Mouse (Mus musculus) c-Kit-positive CD71-negative TER-119-negative erythroid progenitor cells, embryonic 14.5 days (primary cell): ENCODE data around the gene Defb45.

Experiments used
- DNase-seq: peaks from one replicate; pipeline ENCODE4 v3.0.0-alpha.2; 2013; ENCODE audit warnings: low read depth

Gene Defb45

DNA sequence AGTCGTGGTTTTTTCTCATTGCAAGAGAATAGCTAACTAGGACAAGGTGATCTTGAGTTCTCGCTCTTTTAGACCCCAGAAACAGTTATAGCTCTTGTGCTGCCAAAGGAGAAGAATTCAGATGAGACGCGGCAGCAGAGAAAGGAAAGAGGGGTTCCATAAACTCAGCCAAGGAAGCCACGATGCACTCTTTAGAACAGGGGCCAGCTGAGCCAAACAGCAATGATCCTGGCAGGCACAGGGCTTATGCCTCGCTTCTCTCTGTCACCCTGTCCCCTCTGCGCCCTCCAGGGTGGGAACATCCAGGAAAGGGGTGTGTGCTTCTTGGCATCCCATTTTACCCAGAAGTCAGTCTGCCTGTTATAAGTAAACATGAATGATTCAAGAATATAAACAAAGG, at the start of gene Defb45:
TSS of gene Defb45 (minus strand) at position 101 of the 400 bp plus-strand sequence.
- no peak for DNase-seq

- DNase-seq = no peak
These were observed 40.4 kb upstream of the Defb45 start for GRCm38 (mm10) chr2:152639406-152640113.

DNA sequence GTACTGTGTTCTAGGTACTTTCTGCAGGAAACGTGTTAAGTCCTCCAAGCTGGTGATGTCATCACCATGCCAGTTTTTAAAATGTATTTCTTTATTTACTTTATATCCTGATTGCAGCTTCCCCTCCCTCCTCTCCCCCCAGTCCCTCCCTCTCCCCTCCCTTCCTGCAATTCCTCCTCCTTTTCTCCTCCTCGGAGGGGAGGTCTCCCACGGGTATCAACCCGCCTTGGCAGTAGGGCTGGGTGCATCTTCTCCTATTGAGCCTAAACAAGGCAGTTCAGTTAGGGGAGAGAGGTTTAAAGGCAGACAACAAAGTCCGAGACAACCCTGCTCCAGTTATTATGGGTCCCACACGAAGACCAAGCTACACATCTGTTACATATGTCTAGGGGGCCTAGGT, 39.7 kb upstream of the Defb45 start:
- no peak for DNase-seq

GRCm38 (mm10) chr2:152637381-152637780, 38.2 kb upstream of the Defb45 start:
- no peak for DNase-seq

DNA sequence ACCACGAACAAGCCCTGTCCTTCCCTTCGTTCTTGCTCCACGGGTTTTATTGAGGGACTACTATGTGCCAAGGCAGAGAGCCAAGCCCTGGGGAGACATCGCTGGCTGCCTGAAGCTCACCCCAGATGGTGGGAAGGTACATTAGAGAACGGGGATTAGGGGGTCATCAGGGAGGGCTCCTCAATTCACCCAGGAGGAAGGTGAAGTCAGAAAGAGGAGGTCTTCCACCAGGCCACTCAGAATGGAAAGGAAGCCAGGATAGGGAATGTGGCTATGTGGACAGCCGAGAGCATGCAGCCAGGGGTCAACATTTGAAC, 37.8 kb upstream of the Defb45 start:
- DNase-seq = no peak

DNA sequence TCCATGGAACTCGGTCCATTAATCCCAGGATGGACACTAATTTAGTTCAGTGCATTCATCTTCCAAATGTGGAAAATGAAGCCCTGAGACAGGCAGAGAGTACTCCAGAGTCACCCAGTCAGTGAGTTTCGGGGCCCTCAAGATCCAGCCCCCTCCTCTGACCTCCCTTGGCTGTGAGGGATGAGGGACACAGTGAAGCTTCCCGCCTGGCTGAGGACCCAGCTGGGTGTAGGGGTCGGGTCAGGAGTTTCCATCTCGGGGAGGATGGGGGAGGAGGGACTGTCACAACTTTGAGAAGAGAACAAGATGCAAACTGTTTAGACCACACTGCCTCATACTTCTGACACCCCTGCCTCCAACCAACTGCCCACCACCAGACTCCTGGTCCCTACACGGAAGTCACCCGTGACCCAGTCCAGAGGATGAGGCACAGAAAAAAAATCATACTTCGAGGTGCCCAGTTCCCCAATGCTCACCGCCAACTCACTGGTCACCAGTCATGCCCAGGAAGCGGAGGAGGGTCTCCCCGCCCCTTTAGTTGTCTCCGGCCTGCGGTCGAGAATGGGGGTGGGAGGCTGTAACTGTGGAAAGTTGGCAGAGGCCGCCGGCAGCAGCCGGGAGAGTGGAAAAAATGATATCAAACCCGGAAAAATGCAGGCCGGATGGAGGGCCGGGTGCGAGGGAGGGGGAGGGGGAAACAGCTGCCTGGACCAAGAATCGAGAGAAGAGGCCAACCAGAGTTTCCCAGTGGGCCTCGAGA, 37.2 kb upstream of the Defb45 start:
- DNase-seq = no peak

DNA sequence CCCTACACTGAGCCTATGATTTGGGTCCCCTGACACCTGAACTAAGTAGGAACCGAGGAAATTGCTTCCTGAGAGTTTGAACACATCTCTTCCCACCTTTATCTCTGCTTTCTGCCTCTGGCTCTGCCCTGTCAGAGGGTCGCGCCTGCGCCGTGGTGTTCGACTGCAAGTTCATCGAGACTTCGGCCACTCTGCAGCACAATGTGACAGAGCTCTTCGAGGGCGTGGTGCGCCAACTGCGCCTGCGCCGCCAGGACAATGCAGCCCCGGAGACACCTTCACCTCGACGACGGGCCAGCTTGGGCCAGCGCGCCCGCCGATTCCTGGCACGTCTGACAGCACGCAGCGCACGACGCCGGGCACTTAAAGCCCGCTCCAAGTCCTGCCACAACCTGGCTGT, 35.1 kb upstream of the Defb45 start:
- DNase-seq = no peak

DNA sequence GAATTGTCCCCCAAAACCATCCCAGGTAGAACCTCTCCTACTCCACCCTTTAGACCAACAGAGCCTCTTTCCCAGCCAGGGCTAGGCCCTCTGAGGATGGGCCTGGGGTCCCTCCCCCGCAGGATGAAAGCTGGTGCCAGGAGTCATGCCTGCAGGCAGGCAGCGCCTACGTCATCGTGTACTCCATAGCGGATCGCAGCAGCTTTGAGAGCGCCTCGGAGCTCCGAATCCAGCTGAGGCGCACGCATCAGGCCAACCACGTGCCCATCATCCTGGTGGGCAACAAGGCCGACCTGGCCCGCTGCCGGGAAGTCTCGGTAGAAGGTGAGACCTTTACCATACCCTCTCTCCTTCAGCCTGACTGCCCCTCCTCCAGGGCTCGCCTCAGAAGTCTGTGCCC, 34.1 kb upstream of the Defb45 start:
- no peak for DNase-seq

DNA sequence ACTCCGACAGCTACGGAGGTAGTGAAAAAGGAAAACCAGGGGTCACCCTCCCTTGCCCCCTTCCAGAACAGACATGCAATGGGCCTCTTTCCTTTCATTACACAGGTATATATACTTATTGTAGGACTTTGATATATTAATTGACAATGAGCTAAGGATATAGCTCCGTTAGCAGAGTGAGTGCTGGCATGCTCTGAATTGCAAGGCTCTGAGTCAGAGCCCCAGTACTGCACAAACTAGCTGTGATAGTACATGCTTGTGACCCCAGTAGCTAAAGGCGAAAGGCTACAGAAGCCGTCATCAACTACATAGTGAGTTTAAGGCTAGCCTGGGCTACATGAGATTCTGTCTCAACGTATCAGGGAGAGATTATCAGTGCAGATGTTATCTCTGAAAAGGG, 30.7 kb upstream of the Defb45 start:
- no peak for DNase-seq

DNA sequence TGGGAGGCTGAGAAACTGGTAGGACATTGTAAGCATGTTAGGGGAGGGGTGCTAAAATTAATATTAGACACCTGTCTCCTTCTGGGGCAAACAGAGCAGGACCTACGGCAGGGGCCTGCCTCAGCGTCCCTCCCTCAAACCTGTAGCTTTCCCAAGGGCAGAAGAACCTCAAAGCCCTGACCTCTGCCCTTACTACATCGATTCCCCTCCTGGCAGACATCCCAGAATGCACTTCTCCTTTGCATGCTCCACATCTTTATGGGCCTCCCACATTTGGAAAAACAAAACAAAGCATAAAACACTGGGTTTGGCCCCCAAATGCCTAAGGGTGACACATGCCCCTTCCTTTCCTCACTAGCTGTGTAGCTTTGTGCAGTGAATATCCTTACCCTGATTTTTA, 30.0 kb upstream of the Defb45 start:
- no peak for DNase-seq

DNA sequence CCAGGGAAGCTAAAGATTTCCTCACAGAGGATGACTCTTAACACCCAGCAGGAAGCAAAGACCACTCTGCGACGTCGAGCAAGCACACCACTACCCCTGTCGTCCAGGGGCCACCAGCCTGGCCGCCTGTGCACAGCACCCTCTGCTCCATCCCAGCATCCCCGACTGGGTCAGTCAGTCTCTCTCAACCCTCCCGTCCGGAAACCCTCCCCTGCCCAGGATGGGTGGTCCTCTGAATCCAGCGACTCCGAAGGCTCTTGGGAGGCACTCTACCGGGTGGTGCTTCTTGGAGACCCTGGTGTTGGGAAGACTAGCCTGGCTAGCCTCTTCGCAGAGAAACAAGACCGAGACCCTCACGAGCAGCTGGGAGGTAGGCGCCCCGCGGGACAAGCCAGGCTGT, 28.9 kb upstream of the Defb45 start:
- no peak for DNase-seq

- DNase-seq = no peak
These were observed 27.8 kb upstream of the Defb45 start, which contains the start of gene Rem1 for GRCm38 (mm10) chr2:152626774-152627591. Gene Rem1, plus strand, starts transcription at chr2:152626951.

DNA sequence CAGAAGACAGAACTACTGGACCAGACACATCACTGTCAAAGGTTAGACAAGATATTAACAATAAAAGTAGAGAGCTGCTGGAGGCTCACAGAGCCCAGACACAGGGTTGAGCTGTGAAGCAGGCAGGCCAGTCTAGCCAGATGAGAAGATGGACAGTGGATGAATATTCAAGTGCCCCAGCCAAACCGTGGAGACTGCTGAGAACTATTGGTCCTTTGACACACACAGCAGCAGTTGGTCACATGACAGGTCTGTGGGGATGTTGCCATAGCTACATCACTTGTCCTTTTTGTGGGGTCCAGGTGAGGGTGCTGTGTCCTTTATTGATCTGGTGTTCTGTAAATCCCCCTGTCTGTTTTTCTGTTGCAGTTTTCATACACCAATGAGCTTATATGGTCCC, 26.1 kb upstream of the Defb45 start:
- DNase-seq = no peak

- DNase-seq = no peak
These were observed 25.4 kb upstream of the Defb45 start for GRCm38 (mm10) chr2:152624566-152624965.

DNA sequence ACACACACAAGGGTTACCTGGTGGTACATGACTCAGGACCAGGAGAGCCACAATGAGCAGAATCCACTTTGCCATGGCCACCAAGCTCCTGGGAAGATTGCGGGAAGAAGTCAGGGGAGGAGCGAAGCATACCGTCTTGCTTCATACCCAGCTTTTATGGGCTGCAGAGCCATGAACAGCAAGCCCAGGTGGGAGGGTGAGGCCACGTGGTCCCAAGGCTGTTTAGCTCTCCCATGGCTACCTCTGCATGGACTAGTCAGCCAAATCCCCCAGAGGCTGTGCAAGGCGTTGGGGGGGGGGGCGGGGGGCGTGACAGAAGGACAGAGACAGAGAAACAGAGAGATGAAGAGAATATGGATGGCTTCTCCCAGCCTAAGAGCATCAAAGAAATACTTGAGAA, 23.8 kb upstream of the Defb45 start, which contains the start of gene Defb25:
TSS of gene Defb25 (minus strand) at position 101 of the 400 bp plus-strand sequence.
- DNase-seq = no peak

DNA sequence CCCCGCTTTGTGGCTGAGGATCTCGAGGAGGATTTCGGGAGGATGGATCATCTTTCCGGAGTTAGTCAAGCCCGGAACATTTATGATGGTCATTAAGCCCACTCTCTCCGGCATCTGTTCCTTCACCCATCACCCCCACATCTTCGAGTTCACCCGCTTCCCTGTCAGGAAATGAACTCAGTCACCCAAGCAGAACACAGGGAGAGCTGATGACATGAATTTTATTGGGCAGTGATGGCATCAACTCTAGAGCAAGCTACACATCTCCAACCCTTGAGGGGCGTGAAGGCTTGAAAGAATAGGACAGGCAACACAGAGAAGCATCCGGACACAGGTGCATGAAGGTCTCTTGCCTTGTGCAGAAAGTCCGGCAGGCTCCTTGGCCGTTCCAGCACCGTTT, 23.0 kb upstream of the Defb45 start:
- no peak for DNase-seq

GRCm38 (mm10) chr2:152620367-152621134, 21.4 kb upstream of the Defb45 start:
- DNase-seq = no peak

GRCm38 (mm10) chr2:152617374-152617773, 18.2 kb upstream of the Defb45 start:
- no peak for DNase-seq

- no peak for DNase-seq
These were observed 17.3 kb upstream of the Defb45 start for GRCm38 (mm10) chr2:152616470-152616869.

DNA sequence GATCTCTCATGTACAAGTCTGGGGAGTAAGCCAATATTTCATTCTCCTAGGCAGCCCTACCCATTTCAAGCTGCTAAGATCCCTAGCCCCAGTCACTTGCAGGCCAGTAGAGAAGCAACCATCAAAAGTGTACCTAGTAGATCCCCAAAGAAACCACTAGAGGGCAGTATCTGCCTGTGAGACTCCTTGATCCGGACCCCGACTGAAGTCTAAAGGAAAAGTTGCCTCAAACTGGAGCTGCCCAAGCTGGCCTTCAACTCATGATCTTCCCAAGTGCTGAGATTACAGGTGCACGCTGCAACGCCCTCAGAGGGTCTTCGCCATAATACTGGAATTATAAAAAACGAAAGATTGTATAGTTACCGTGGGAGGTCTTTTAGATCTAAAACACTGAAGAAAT, 16.4 kb upstream of the Defb45 start:
- DNase-seq = peak; percentile 67

GRCm38 (mm10) chr2:152612193-152612592, 13.0 kb upstream of the Defb45 start:
- no peak for DNase-seq

GRCm38 (mm10) chr2:152608719-152609118, 9.5 kb upstream of the Defb45 start:
- DNase-seq = no peak
